Mouse (Mus musculus): Measurements from ENCODE around the gene Bcas3. TPM values are rescaled to one million over a fixed set of nuclear protein-coding genes. Genes with fewer than 3 reads are reported as not detected.

Gene Bcas3
- polyA plus RNA-seq, 1 experiment from 2014 or later, result 18.1 TPM

DNA sequence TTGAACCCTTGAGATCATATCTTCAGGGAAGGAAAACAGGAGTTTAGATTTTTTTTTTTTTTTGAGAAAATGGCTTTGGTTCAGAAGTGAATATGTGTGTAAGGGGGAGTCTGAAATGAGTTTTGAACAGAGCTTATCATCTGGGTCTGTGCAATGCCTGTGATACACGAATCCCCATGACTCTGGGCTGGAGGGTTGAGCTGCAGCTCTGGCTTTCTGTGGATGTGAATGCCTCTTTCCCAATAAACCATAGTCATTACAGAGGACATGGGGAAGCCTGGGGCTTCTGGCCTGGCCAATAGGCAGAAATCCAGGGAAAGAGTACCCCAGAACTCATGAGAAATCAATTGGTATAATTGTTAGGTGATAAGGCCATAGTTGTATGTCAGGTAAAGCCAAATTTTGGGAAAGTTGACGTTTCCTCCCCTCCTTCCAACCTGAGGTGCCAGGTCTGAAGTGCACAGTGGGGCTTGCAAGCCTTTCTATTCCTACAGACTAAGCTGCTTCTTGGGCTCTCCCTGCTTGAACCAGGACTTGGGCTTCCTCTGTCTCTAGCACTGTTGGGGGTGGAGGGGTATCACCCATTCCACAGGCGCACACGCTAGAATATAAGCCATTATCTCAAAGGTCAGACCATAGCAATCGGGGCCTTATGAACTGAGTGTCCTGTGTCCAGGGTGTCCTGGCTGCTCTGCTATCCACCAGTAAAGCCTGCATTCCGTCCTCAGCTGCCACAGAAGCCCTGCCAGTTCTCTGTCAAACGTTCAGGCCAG, 486.5 kb downstream of the Bcas3 start:
- no peak for ATAC-seq (ENCODE audit: insufficient read depth)
- no peak overlapping the region for H3K27ac ChIP-seq (replicated peaks)
- no peaks in the 10 kb centered on the region for H3K36me3 ChIP-seq (replicated peaks)
- WGBS (ENCODE audit: insufficient replicate concordance), result 14% methylated on average over 7 of the region's 7 CpGs
- H3K4me3 ChIP-seq (replicated peaks), result no peak overlapping the region
- H3K4me2 ChIP-seq, result no peak overlapping the region
- H3K27me3 ChIP-seq, result peaks cover 100% of the 10 kb centered on the region
- H3K4me1 ChIP-seq (replicated peaks), result peaks cover 39% of the 10 kb centered on the region
- no peaks in the 10 kb centered on the region for H3K9me3 ChIP-seq (replicated peaks)
- H3K9ac ChIP-seq, result no peak overlapping the region

DNA sequence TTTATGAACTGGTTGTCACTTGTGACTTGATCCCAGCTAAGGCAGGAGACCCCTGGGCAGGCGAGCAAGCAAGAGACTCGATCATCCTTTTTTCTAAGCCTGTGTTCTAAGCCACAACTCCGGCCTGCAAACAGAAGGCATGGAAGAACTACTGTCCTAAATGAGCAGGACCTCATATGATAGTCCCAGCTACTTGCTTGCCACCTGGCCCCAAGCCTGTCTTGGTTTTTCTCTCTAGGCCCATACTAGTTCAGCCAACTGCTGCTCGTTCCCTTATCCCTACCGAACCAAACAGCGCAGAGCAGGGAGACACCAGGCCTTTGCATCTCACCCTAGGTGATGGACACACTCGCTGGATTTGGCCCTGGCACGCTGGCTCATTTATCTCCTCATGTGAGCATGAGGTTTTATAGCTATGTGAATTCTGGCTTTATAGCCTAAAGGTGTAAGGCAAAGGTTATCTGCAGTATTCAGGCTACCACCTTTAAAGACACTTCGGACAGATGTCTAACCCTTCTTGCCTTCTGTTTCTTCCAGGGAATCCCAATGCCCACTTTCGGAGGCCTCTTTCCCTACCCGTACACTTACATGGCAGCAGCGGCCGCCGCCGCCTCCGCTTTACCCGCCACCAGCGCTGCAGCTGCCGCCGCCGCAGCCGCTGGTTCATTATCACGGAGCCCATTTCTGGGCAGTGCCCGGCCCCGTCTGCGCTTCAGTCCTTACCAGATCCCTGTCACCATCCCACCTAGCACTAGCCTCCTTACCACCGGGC, 487.2 kb downstream of the Bcas3 start:
- Histone ChIP-seq H3K4me3 (replicated peaks) (0 out of 2 replicates have a peak overlapping the region, but pooled peaks have one; percentile 2), H3K27ac (replicated peaks) (no peak overlapping the region), H3K36me3 (replicated peaks) (no peaks in the 10 kb centered on the region), H3K4me2 (no peak overlapping the region), H3K4me1 (replicated peaks) (peaks cover 41% of the 10 kb centered on the region), H3K9ac (no peak overlapping the region), H3K27me3 (peaks cover 100% of the 10 kb centered on the region), H3K9me3 (replicated peaks) (no peaks in the 10 kb centered on the region)
- 8% methylated on average over 27 of the region's 27 CpGs for WGBS (ENCODE audit: insufficient replicate concordance)
- ATAC-seq (ENCODE audit: insufficient read depth), result no peak

DNA sequence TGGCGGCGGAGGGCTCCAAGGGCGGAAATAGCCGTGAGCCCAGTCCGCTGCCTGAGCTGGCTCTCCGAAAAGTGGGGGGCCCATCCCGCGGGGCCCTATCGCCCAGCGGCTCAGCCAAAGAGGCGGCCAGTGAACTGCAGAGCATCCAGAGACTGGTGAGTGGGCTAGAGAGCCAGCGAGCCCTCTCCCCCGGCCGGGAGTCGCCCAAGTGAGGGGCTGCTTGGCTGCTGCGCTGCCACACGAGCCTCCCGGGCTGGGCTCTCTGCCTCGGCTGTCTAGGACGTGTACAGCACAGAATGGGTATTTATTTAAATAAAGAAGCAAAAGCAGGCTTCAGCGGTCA, 487.8 kb downstream of the Bcas3 start:
- Histone ChIP-seq H3K4me1 (replicated peaks) (peaks cover 41% of the 10 kb centered on the region), H3K4me3 (replicated peaks) (0 out of 2 replicates have a peak overlapping the region, but pooled peaks have one; percentile 2), H3K4me2 (no peak overlapping the region), H3K27me3 (peaks cover 100% of the 10 kb centered on the region), H3K9me3 (replicated peaks) (no peaks in the 10 kb centered on the region), H3K9ac (no peak overlapping the region), H3K27ac (replicated peaks) (no peak overlapping the region), H3K36me3 (replicated peaks) (no peaks in the 10 kb centered on the region)
- no peak for ATAC-seq (ENCODE audit: insufficient read depth)
- WGBS (ENCODE audit: insufficient replicate concordance), result 6% methylated on average over 21 of the region's 21 CpGs

DNA sequence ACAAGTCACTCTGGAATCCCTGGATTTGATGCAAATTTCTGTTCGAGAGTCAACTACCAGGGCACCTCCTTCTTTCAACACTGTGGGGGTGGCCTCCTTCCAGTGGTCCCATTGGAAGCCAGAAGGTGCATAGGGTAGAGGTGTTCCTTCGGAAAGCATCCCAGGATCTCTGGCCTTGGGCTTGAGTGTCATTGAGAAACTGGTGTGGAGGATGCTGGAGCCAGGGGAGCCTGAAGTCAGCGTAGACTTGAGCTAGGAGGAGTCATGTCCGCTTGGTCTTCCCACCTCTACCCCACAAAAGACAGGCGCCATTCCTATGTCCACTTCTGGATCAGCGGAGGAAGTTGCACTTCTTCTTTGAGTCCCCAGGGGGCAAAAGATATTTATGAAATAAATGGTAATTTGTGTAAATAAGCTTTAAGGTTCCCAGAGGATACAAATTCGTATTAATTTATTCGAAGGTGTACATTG, 488.3 kb downstream of the Bcas3 start:
- peaks cover 100% of the 10 kb centered on the region for H3K27me3 ChIP-seq
- peaks cover 41% of the 10 kb centered on the region for H3K4me1 ChIP-seq (replicated peaks)
- no peak overlapping the region for H3K9ac ChIP-seq
- H3K27ac ChIP-seq (replicated peaks), result no peak overlapping the region
- ATAC-seq (ENCODE audit: insufficient read depth), result no peak
- no peaks in the 10 kb centered on the region for H3K9me3 ChIP-seq (replicated peaks)
- WGBS (ENCODE audit: insufficient replicate concordance), result 12% methylated on average over 8 of the region's 8 CpGs
- no peak overlapping the region for H3K4me3 ChIP-seq (replicated peaks)
- no peaks in the 10 kb centered on the region for H3K36me3 ChIP-seq (replicated peaks)
- H3K4me2 ChIP-seq, result no peak overlapping the region

DNA sequence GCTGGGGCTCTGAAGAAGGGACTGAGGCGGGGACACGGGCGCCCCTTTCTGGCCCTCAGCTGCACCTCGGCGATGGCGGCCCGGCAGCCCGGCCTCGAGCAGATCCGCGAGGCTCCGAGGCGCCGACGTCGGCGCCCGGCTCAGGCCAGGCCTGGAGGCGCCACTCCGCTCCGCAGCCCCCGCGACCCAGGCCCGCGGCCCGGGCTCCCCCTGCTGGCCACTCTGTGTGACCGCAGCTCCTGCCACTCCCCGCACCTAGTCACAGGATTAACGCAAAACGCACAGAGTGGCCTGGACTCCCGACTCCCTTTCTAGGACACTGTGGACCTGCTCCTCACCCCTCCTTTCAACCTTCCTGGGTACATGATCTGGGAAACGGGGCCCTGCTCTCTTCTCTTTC, 489.0 kb downstream of the Bcas3 start:
- WGBS (ENCODE audit: insufficient replicate concordance), result under 1% methylated on average over 31 of the region's 32 CpGs
- Histone ChIP-seq H3K9ac (no peak overlapping the region), H3K4me2 (peak overlapping the region; percentile 52), H3K36me3 (replicated peaks) (no peaks in the 10 kb centered on the region), H3K9me3 (replicated peaks) (no peaks in the 10 kb centered on the region), H3K27me3 (peaks cover 100% of the 10 kb centered on the region), H3K4me3 (replicated peaks) (peak overlapping the region; percentile 35; the same call in 1 of the 2 replicates), H3K4me1 (replicated peaks) (peaks cover 41% of the 10 kb centered on the region), H3K27ac (replicated peaks) (no peak overlapping the region)
- ATAC-seq (ENCODE audit: insufficient read depth), result peak; percentile 23; the same call in 1 of the 2 replicates

DNA sequence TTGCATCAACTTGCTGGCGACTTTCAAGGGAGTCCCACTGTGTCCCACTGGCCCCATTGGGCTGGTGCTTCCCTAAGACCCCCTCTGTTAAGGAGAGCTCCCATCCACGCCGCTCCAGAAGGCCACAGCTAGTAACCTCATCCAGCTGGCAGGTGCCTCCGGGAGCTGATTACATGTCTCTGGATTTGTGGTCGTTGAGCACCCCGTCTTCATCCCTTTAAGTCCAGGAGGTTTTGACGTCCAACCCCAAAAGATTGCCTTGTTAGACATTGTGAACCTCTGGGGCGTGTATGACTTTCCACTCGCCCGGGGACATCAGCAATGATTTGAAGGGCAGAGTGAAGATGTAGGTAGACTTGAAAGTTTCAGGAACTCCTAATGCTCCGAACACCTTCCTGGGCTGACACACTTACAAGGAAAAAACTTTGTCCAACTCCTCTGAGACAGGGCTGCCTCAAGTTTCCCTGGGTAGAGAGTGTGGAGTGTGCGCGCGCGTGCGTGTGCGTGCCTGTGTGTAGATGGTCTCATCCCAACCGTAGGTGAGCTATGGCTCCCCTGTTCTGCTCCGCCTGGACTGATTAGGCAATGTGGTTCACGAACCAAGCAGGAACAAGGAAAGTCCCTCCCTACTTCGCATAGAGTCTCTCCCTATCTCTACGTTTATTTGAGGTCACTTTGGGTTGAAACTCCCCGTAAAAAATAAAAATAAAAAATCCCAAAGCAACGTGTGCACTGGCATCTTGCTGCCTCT, 489.8 kb downstream of the Bcas3 start:
- no peak overlapping the region for H3K9ac ChIP-seq
- H3K4me2 ChIP-seq, result peak overlapping the region; percentile 68
- peaks cover 41% of the 10 kb centered on the region for H3K4me1 ChIP-seq (replicated peaks)
- H3K36me3 ChIP-seq (replicated peaks), result no peaks in the 10 kb centered on the region
- peak overlapping the region; percentile 51 for H3K4me3 ChIP-seq (replicated peaks)
- 8% methylated on average over 24 of the region's 24 CpGs for WGBS (ENCODE audit: insufficient replicate concordance)
- peaks cover 96% of the 10 kb centered on the region for H3K27me3 ChIP-seq
- ATAC-seq (ENCODE audit: insufficient read depth), result no peak
- H3K9me3 ChIP-seq (replicated peaks), result no peaks in the 10 kb centered on the region
- no peak overlapping the region for H3K27ac ChIP-seq (replicated peaks)

DNA sequence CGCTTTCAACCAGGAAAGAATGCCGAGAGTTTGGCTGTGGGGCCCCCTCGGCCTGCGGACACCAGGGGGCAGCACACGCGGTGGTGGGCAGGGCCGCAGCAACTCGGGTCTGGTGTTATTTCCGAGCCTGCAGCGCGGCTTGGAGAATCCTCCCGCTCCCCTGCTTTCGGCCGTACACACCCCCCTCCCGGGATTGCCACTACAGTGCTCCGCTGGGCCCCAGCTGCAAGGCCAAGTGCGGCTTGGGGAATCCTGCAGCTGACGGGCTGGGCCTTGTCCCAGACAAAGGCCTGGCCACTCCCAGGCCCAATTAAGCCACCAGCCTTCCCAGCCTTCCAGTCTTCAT, 490.4 kb downstream of the Bcas3 start:
- ATAC-seq (ENCODE audit: insufficient read depth), result peak; percentile 43; the same call in 1 of the 2 replicates
- Histone ChIP-seq H3K4me2 (peak overlapping the region; percentile 68), H3K27ac (replicated peaks) (no peak overlapping the region), H3K9ac (peak overlapping the region; percentile 19; the same call in 1 of the 2 replicates), H3K27me3 (peaks cover 95% of the 10 kb centered on the region), H3K9me3 (replicated peaks) (no peaks in the 10 kb centered on the region), H3K36me3 (replicated peaks) (no peaks in the 10 kb centered on the region), H3K4me3 (replicated peaks) (peak overlapping the region; percentile 51), H3K4me1 (replicated peaks) (peaks cover 37% of the 10 kb centered on the region)
- WGBS (ENCODE audit: insufficient replicate concordance), result 1% methylated on average over 18 of the region's 18 CpGs

DNA sequence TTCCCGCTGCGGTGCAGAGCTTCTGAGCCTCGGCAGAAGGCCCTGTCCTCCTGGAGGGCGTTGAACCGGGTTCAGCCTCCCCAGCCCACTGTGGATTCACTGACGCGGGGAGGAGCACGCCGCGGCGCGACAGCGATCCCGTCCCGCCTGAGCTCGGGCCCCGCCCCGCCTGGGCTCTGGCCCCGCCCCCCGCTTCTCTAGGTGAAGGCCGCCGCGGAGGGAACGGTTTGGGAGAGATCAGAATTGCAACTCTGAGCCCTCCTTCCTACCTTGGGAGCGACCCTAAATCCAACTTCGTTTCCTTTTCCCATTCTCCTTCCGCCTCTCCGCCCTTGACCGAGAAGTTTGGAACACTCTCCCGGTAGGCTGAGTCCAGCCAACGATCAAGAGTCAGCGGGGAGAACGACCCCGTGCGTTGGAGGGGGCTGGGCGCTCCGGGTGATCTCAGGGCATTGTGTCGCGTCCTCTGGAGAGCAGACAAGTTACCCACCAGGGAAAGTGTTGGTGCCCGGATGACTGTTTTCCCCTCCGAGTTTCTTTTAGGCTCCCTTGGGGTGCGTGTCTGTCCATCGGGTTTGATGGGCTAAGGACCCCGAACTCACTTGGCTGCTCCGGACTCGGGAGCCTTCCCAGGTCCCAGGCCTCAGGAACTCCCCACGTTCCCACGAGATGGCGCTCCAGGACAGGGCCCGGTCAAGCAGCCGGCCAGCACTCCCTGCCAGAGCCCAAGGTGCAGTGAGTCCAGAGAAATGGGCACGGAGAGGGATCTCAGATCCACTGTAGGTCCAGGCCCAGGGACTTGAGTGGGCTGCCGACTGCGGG, 491.4 kb downstream of the Bcas3 start:
- Histone ChIP-seq H3K27me3 (peaks cover 94% of the 10 kb centered on the region), H3K36me3 (replicated peaks) (no peaks in the 10 kb centered on the region), H3K9me3 (replicated peaks) (no peaks in the 10 kb centered on the region), H3K4me2 (peak overlapping the region; percentile 68), H3K4me1 (replicated peaks) (peaks cover 37% of the 10 kb centered on the region), H3K27ac (replicated peaks) (no peak overlapping the region), H3K4me3 (replicated peaks) (peak overlapping the region; percentile 51), H3K9ac (peak overlapping the region; percentile 10; the same call in 1 of the 2 replicates)
- WGBS (ENCODE audit: insufficient replicate concordance), result under 1% methylated on average over 54 of the region's 54 CpGs
- ATAC-seq (ENCODE audit: insufficient read depth), result 0 out of 2 replicates have a peak, but pooled peaks have one; percentile 17

DNA sequence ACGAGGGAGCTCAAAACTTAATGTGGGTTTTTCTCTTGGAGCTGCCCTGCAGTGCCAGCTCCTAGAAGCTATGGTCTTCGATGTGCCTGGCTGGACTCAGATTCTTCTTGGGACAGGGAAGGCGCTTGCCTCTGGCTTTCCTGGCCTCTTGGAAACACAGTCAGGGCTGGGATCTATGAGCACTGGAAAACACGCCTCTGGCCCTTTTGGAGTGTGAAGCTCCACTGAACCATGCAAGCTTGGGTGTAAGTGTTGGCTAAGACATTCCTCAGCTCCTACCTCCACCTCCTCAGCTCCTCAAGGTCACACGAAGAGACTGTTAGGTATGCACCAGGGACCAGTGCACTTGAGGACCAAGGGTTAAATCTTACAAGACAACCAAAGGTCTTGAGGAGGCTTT, 492.0 kb downstream of the Bcas3 start:
- H3K27ac ChIP-seq (replicated peaks), result no peak overlapping the region
- H3K4me1 ChIP-seq (replicated peaks), result peaks cover 37% of the 10 kb centered on the region
- no peaks in the 10 kb centered on the region for H3K36me3 ChIP-seq (replicated peaks)
- no peak overlapping the region for H3K4me3 ChIP-seq (replicated peaks)
- no peak overlapping the region for H3K9ac ChIP-seq
- H3K9me3 ChIP-seq (replicated peaks), result no peaks in the 10 kb centered on the region
- ATAC-seq (ENCODE audit: insufficient read depth), result no peak
- 31% methylated on average over 5 of the region's 5 CpGs for whole genome bisulfite sequencing (ENCODE audit: insufficient replicate concordance)
- H3K27me3 ChIP-seq, result peaks cover 89% of the 10 kb centered on the region
- H3K4me2 ChIP-seq, result no peak overlapping the region; the same call in 1 of the 2 replicates

DNA sequence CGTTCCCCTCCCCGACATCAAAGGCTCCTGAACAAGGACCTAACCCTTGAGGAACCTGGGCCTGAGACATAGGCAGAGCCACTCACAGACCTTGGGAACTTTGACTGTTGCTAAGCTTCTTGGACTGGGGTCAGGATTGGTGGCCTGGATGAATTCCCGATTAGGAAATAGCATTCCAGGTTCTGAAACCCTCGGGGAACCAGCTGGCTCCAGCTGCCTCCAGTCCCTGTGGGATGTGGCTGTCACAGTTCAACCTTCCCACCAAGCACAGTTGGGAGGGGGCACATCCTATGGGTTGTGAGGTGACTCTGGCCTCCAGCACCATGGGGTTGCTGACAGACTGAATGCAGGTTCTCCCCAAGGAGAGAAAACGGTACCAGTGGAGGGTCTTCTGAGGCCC, 493.0 kb downstream of the Bcas3 start:
- H3K9me3 ChIP-seq (replicated peaks), result no peaks in the 10 kb centered on the region
- no peak for ATAC-seq (ENCODE audit: insufficient read depth)
- H3K4me2 ChIP-seq, result no peak overlapping the region
- 43% methylated on average over 5 of the region's 5 CpGs for WGBS (ENCODE audit: insufficient replicate concordance)
- peaks cover 31% of the 10 kb centered on the region for H3K4me1 ChIP-seq (replicated peaks)
- no peak overlapping the region for H3K27ac ChIP-seq (replicated peaks)
- H3K9ac ChIP-seq, result no peak overlapping the region
- no peak overlapping the region for H3K4me3 ChIP-seq (replicated peaks)
- H3K36me3 ChIP-seq (replicated peaks), result no peaks in the 10 kb centered on the region
- peaks cover 89% of the 10 kb centered on the region for H3K27me3 ChIP-seq

Data from liver, embryonic 15.5 days (tissue).